Mouse (Mus musculus): Measurements from ENCODE around the gene Map2k2. TPM values are rescaled to one million over a fixed set of nuclear protein-coding genes. Genes with fewer than 3 reads are reported as not detected.
A peak's percentile ranks its signal among the peaks of the same experiment; 100 is the strongest.
"Not testable (repeated sequence)": the region's sequence is repeated elsewhere in the genome, so short reads cannot be mapped to it uniquely, and the experiment has no call there.

The Map2k2 gene
- total RNA-seq (2017) = 62.4 to 77.3 TPM (median 66.5 TPM) in 3 replicates

DNA sequence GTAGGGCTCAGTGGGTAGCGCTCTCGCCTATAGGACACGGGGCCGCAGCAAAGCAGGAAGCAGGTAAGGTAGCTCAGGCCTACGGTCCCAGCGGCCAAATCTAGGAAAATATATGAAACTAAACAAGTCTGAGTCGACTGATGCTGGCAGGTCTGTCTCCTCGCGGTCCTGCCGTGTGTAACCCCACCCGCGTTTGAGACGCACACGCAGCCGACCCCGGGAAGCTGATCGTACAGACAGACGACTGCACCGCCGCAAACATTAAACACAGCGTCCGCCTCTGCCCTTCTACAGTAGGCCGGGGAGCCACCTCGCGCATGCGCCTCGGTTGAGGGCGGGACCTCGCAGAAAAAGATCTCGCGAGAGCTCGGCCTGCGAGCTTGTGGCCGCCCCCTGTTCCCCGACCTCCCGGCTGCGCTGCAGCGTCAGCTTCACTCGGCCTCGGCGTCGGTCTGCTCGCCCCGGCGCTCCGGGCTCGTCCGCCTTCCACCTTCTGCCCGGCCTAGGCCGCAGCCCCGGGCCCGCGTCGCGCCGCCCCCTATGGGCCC lies at the start of gene Map2k2:
Gene Map2k2 (plus strand): TSS at position 351 of the 548 bp plus-strand sequence.
- ATAC-seq (replicated peaks; ENCODE audit: insufficient number of reproducible peaks, low FRiP score, low TSS enrichment, poor library complexity, severe bottlenecking) = peak; percentile 71

DNA sequence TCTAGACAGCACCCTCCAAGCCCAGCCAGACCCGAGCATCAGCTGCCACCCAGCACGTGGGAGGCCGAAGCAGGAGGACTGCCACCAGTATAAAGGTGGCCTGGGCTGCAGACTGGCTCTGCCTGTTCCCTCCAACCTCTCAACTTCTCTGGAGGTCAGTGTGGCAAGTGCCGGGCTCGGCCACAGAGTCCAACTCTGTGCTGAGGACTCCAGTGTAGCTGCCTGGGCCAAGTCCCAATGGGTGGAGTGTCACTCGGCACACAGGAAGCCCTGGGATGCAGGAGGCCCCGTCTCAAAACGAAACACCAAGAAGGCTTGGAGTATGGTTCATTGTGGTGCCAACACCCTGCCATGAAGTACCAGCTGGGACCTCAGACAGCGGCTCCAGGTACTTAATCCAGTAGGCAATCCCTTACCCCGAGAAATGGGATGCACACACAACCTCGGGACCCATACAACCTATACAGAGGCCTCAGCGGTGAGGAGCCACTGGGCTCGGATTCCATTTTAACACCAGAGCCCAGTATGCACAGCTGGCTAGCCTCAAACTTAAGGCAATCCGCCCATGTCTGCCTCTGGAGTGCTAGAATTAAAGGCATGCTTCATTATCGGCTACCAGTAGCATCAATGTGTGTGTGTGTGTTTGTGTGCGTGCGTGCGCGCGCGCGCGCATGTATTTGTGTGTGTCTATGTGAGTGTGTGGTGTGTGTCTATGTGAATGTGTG lies 48.1 kb upstream of the Map2k2 start:
- no peak for ATAC-seq (replicated peaks; ENCODE audit: insufficient number of reproducible peaks, low FRiP score, low TSS enrichment, poor library complexity, severe bottlenecking)

DNA sequence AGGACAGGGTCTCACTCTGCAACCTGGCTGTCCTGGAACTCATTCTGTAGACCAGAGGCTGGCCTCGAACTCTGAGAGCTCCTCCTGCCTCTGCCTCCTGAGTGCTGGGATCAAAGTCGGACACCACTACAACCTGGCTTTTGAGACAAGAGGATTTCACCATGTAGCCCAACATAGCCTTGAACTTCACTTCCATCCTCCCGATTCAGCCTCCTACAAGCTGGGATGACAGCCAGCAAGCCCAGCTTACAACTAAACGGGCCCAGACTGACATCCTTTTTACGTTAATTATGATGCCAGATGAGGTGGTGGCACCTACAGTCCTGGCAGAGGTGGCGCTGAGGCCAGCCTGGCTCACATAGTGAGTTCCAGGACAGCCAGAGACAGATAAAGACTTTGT lies 46.8 kb upstream of the Map2k2 start:
- ATAC-seq (replicated peaks; ENCODE audit: insufficient number of reproducible peaks, low FRiP score, low TSS enrichment, poor library complexity, severe bottlenecking) = no peak

DNA sequence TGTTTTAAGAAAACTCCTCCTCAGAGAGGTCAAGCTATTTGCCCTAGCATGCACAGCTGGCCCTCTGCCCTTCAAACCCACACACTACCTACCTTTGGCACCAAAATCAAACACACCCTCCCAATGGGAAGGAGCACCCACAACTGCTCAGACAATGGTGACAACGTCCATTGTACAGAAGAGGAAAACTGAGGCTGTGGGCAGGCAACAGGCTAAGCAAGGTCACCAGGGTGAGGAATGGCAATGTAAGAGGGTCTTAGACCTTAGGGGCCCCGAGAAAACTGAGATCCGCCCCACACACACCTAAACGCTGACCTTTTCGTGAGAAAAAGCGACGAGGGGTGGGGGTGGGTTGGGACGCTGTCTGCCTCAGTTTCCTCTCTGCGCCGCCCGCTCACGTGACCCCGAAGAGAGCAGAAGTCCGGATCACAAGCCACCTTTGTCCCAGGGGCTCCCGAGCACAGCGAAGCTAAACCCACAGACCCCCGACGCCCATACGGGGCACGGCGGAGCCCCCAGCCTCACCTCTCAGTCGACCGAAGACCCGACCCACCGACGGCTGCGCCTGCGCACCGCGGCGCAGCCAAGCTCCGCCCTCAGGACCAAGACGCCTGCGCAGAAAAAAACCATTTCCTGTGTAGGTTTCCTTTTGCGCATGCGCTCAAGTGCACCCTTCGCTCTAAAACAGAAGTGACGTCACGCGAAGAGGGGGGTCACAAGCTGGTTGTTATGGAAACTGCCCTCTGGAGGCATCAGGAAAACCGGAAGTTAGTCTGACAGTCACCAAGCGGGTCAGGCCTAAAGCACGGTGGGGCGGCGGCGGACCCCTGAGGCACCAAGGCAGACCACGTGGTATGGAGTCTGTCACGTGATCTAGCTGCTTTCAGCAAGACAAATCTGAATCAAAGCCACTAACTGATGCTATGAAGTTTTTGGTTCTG lies 45.8 kb upstream of the Map2k2 start, which contains the start of gene Sgta:
Gene Sgta (minus strand): TSS at position 579 of the 941 bp plus-strand sequence.
- peak; percentile 93 for ATAC-seq (replicated peaks; ENCODE audit: insufficient number of reproducible peaks, low FRiP score, low TSS enrichment, poor library complexity, severe bottlenecking)

DNA sequence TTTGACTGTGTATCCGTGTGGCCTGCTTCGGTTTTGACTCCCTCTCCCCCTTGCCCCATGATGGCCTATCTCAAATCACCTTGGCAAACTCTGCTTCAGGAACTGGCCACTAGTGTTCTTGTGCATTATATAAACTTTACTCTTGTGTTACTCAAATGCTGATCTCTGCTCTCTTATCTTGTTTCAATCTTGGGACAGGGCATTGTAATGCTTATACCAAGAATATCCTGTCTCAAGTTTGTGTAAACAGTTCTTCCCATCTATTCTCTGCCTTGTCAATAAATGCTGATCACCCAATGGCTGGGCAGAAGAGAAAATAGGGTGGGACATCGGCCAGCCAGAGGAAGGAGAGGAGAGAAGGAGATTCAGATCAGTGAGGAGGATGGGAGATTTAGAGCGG lies 43.0 kb upstream of the Map2k2 start:
- no peak for ATAC-seq (replicated peaks; ENCODE audit: insufficient number of reproducible peaks, low FRiP score, low TSS enrichment, poor library complexity, severe bottlenecking)

DNA sequence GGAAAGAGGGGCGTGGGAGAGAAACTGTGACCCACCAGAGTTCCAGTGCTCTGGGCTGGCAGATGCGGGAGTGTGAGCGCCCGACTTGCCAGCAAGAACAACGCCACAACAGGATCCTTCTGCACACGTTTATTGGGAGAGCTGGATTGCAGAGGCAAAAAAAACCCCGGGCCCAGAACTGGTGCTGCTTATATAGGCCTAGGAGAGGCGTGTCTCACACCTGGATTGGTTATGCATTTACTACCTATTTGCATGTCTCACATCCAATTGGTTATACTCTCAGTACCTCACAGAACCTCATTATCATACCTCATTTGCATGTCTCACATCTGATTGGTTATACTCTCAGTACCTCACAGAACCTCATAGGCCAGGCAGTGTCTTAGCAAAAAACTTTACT lies 41.2 kb upstream of the Map2k2 start:
- not testable (repeated sequence) for ATAC-seq (replicated peaks; ENCODE audit: insufficient number of reproducible peaks, low FRiP score, low TSS enrichment, poor library complexity, severe bottlenecking)

DNA sequence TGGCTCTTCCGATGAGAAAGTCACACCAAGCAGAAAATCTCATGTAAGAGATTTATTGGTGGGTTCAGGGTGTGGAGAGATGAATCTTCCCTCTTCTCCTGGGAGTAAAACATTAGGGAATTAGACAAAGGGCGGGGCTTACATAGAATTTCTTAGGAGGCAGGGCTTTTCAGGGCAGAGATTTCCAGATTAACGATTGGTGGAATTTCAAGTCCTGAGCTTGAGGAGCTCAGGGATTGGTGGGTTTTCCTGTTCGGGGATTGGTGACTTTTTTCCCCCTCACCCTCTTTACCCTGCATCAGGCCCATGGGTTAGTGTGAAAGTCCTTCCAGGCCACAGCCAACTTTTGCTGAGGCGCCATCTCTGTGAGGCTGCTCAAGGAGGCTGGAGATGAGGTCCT lies 37.0 kb upstream of the Map2k2 start:
- no peak for ATAC-seq (replicated peaks; ENCODE audit: insufficient number of reproducible peaks, low FRiP score, low TSS enrichment, poor library complexity, severe bottlenecking)

DNA sequence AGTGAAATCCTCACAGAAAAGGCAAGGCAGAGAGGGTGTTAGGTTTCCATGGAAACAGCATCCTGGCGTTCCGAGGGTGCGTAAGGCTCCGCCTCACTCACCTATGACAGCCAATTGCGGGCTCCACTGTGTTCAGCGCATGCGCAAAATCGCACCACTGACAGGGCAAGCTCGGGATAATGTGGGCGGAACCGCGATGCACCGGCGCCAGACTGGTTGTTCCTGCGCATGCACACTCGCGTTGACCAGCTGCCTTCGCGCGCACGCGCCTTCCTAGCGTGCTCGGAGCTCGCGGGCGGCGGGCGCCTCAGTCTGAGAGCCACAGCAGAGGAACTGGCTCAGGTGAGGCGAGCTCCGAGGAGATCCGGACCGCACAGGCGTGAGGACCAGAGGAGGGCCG lies 35.9 kb upstream of the Map2k2 start, which contains the start of gene Thop1:
Gene Thop1 (plus strand): TSS at position 200 of the 400 bp plus-strand sequence.
- ATAC-seq (replicated peaks; ENCODE audit: insufficient number of reproducible peaks, low FRiP score, low TSS enrichment, poor library complexity, severe bottlenecking) = peak; percentile 98

DNA sequence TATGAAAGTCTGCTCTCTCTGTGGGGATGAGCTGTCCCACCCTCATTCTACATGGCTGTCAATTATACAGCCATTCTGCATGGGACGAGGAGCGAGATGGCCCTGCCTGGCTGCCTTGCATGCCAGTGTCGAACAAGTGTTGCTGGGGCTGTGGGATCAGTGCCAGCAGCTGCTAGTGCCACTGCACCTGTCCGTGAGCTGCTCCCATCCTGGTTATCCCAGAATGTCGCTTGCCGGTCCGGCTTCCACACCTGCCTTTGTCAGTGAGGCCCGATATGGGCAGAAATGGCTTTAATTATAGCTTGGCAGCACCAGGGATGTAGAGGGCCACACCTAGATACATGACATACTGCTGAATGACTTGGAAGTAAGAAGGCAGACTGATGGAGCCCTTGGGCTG lies 33.4 kb upstream of the Map2k2 start:
- no peak for ATAC-seq (replicated peaks; ENCODE audit: insufficient number of reproducible peaks, low FRiP score, low TSS enrichment, poor library complexity, severe bottlenecking)

DNA sequence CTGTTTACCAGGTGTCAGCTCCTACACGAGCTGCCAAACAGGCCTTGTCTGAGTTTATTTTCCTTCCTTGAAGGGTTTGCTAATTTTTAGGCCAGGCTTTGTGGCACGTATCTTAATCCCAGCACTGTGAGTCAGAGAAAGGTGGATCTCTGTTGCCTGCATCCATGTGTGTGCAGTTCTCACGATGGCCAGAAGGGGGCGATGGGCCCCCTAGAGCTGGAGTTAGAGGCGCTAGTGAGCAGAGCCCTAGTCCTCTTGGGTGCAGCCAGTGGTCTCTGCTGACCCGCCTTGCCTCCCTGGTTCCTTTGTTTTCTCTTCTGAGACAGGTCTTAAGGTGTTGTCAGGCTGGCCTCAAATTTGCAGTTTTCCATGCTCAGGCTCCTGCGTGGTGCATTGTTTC lies 32.3 kb upstream of the Map2k2 start:
- no peak for ATAC-seq (replicated peaks; ENCODE audit: insufficient number of reproducible peaks, low FRiP score, low TSS enrichment, poor library complexity, severe bottlenecking)

DNA sequence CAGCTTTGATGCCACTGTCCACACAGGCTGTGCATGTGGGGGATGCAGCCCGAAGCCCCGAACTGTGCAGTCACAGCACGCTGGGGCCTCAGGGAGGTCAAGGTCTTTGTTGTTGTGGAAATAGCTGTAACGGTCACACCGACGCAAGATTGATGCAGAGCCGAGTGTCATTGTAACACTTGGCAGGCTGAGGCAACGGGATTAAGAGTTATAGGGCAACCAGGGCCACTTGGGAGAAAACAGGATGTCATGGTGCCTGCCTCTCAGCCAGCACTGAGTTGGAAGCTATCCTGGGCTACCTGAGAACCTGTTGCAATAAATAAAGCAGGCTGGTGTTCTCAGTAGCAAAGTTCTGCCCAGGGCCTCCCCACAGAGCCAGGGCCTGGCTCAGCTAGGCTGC lies 30.0 kb upstream of the Map2k2 start:
- no peak for ATAC-seq (replicated peaks; ENCODE audit: insufficient number of reproducible peaks, low FRiP score, low TSS enrichment, poor library complexity, severe bottlenecking)

DNA sequence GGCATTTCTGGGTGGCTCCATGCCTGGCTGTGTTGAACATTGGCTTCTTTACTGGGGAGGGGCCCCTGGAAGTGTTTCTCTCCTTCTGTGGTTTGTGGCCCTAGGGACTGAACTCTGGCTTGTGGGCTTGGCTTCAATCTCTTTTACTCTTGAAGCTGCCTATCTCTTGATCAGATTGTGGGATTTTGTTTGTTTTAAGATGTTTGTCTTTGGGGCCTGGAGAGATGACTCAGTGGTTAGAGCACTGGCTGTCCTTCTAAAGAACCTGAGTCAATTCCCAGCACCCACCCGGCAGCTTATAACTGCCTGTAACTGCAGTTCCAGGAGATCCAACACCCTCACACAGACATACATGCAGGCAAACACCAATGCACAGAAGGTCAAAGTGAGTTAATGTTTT lies 29.4 kb upstream of the Map2k2 start:
- no peak for ATAC-seq (replicated peaks; ENCODE audit: insufficient number of reproducible peaks, low FRiP score, low TSS enrichment, poor library complexity, severe bottlenecking)

DNA sequence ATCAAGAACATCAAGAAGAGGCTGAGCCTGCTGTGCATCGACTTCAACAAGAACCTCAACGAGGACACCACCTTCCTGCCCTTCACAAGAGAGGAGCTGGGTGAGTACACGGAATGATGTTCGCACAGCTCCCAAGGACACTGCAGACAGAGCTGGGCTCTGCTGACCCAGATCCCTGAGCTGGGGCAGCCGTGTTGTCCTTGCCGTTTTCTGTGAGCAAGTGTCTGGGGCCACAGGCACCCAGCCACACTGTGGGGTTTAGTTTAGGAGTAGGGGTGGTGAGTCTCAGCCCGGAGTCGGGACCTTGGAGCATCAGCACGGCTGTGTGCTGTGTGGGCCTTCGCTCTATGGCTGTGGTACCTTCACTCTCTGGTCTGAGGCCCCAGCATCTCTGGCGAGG lies 27.8 kb upstream of the Map2k2 start:
- ATAC-seq (replicated peaks; ENCODE audit: insufficient number of reproducible peaks, low FRiP score, low TSS enrichment, poor library complexity, severe bottlenecking) = no peak

DNA sequence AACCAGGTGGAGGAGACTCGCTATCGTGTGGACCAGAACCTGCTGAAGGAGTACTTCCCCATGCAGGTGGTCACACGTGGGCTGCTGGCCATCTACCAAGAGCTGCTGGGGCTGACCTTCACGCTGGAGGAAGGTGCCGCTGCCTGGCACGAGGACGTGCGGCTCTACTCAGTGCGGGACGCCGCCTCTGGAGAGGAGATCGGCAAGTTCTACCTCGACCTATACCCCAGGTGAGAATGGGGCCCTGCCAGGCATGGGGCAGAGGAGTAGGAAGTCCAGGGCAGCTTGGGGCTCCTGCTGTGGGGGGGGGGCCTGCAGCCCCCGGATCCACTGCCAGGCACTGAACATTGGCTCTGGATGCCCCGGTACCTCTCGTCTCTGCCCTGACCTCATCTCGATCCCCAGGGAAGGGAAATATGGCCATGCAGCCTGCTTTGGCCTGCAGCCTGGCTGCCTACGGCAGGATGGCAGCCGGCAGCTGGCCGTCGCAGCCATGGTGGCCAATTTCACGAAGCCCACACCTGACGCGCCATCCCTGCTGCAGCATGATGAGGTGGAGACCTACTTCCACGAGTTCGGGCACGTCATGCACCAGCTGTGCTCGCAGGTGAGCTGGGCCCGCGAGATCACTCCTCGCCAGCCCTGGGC lies 25.6 kb upstream of the Map2k2 start:
- ATAC-seq (replicated peaks; ENCODE audit: insufficient number of reproducible peaks, low FRiP score, low TSS enrichment, poor library complexity, severe bottlenecking) = no peak

DNA sequence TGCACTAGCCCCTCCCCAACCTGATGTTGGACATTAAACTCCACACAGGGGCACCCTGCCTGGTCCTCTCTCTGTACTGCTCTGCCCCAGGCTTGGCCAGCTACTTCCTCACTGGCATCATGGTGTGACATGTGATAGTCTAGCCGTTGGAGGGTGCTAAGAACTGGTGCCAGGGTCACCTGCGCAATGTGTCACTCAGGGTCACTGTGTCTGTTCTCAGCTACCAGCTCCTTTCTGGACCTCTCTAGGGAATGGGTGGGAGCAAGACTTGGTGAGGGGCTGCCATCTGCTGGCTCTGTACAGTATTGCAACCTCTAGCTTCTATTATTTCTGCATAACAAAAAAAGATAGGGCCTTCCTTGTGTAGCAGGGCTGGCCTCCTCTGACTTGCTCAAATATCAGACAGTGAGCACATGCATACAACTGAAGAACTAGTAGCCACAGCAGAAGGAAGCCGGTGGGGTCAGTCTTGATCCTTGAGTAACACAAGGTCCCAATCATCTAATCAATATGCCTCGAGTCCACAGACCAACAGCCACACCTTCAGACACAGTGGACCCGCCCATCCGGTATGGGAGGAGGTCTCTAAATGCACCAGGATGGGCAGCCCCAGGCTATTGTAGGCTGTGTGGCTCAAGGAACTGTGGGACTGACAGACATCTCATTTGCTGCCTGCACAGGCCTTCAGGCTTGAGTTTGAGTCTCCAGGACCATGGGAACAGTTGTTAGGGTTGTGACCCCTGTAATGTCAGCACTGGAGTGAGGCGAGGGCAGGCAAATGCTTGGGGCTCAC lies 23.4 kb upstream of the Map2k2 start:
- peak; percentile 65 for ATAC-seq (replicated peaks; ENCODE audit: insufficient number of reproducible peaks, low FRiP score, low TSS enrichment, poor library complexity, severe bottlenecking)

DNA sequence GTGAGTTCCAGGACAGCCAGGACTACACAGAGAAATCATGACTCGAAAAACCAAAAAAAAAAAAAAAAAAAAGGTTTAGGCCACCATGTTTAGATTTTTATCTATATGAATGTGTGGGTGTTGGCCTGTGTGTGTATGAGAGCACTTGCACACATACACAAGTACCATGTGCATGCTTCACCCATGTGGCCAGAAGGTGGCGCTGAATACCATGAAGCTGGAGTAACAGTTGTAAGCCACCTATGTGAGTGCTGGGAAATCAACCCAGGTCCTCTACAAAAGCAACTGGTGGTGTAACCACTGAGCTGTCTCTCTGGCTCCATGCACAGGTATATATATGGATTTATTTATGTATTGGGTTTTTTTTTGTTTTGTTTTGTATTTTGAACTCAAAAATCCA lies 18.7 kb upstream of the Map2k2 start:
- no peak for ATAC-seq (replicated peaks; ENCODE audit: insufficient number of reproducible peaks, low FRiP score, low TSS enrichment, poor library complexity, severe bottlenecking)

DNA sequence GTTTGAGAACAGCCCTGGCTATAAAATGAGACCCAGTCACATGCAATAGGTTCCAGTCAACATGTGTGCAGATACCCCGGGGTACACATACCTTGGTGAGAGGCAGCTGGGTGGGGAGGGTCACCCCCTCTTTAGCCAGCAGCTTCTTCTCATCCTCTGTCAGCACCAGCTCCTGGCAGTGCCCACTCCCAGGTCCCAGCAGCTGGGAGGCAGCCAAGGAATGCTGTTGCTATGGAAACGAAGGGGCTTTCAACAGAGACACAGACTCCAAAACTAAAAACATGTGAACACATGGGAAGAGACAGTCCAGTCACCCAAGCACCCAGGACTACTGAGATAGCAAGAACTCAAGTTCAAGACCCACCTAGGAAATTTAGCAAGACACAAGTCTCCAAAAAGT lies 16.5 kb upstream of the Map2k2 start:
- ATAC-seq (replicated peaks; ENCODE audit: insufficient number of reproducible peaks, low FRiP score, low TSS enrichment, poor library complexity, severe bottlenecking) = no peak

DNA sequence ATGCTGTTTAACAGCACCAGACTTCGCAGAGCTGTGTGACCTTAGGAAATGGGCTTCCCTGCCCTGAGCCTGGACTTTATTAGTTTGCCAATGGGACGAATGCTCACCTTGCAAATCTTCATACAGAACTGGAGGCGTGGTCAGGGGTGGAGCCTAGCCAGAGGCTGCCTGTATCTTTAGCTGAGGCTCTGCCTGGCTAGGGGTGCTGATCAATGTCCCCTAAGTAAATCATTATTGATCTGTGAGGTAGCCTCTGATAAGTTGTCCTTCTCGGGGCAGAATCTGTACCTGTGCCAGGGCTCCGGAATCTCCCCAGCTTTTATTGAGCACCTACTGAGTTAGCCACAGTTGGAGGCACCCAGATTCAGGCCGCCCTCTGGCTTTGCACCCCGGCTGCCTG lies 15.1 kb upstream of the Map2k2 start:
- ATAC-seq (replicated peaks; ENCODE audit: insufficient number of reproducible peaks, low FRiP score, low TSS enrichment, poor library complexity, severe bottlenecking) = no peak

All from monocyte, adult 5-6 weeks (primary cell).